Mouse (Mus musculus): ENCODE data around the gene Elf4.
A peak's percentile ranks its signal among the peaks of the same experiment; 100 is the strongest.

DNA sequence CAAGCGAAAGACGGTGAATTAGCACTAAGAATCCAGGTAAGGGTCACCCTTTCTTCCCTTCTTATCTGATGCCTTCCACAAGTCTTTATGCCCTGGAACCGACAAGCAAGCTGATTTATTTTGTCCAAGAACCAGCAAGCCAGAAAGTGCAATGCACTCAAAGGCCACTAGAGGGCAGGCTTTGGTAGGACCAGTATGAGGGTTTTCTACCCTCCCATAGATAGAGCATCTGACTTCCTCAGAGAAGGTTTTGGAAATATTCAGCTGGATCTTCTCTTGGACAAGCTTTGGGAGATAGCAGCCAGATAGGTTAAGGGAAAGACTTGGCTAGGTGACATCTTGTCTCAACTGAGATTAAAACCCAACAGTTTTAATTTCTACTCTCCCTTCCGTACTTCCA, 39.9 kb downstream of the Elf4 start:
- peak; percentile 12; the same call in 1 of the 2 replicates for TF ChIP-seq CTCF (IDR thresholded peaks at IDR 0.05; ENCODE audit: control insufficient read depth, insufficient read depth, insufficient replicate concordance, low read depth, low read length)
- TF ChIP-seq POLR2A (IDR thresholded peaks at IDR 0.05; ENCODE audit: control insufficient read depth, low read depth, low read length): no peak

Measured in testis, adult 2 months (tissue).